Mouse (Mus musculus) forelimb bud, embryonic 11.5 days (tissue): Measurements from ENCODE around the gene Olfr960.

ENCODE experiments used
- DNase-seq: peaks from one replicate; pipeline ENCODE4 v3.0.0-alpha.2; 2012; ENCODE audit warnings: low read depth, low spot score

Olfr960 gene

GRCm38 (mm10) chr9:39621073-39621472 is at the start of gene Olfr960:
Gene Olfr960, plus strand, starts transcription at chr9:39621373.
- DNase-seq, result no peak

- DNase-seq, result no peak
These were observed 45.7 kb upstream of the Olfr960 start, which contains the start of gene Olfr959 for GRCm38 (mm10) chr9:39575469-39575868. Gene Olfr959, minus strand, starts transcription at chr9:39575569.

- no peak for DNase-seq
These were observed 44.1 kb upstream of the Olfr960 start for GRCm38 (mm10) chr9:39577050-39577449.

GRCm38 (mm10) chr9:39602536-39603332 is 18.4 kb upstream of the Olfr960 start:
- DNase-seq, result peak; percentile 24

GRCm38 (mm10) chr9:39603333-39603845 is 17.8 kb upstream of the Olfr960 start:
- DNase-seq, result peak; percentile 46

- peak; percentile 43 for DNase-seq
These were observed 17.1 kb upstream of the Olfr960 start, which contains the start of gene AW551984 for GRCm38 (mm10) chr9:39603999-39604453. Gene AW551984, minus strand, starts transcription at chr9:39604403.

GRCm38 (mm10) chr9:39608497-39608896 is 12.7 kb upstream of the Olfr960 start:
- DNase-seq, result no peak

- no peak for DNase-seq
These were observed 10.8 kb upstream of the Olfr960 start, which contains the start of gene Olfr148 for GRCm38 (mm10) chr9:39610355-39610754. Gene Olfr148, plus strand, starts transcription at chr9:39610655.

- DNase-seq, result no peak
These were observed 9.2 kb upstream of the Olfr960 start for GRCm38 (mm10) chr9:39611953-39612352.

GRCm38 (mm10) chr9:39623783-39624182 is 2.6 kb downstream of the Olfr960 start:
- DNase-seq, result no peak

GRCm38 (mm10) chr9:39624711-39625110 is 3.5 kb downstream of the Olfr960 start:
- DNase-seq, result no peak

- DNase-seq, result no peak
These were observed 7.9 kb downstream of the Olfr960 start for GRCm38 (mm10) chr9:39629069-39629468.

GRCm38 (mm10) chr9:39633913-39634594 is 12.9 kb downstream of the Olfr960 start:
- no peak for DNase-seq

GRCm38 (mm10) chr9:39644785-39645184 is 23.6 kb downstream of the Olfr960 start, which contains the start of gene Olfr961:
Gene Olfr961, plus strand, starts transcription at chr9:39645085.
- no peak for DNase-seq

GRCm38 (mm10) chr9:39647382-39647781 is 26.2 kb downstream of the Olfr960 start:
- no peak for DNase-seq

GRCm38 (mm10) chr9:39654756-39655396 is 33.7 kb downstream of the Olfr960 start:
- DNase-seq, result no peak

- no peak for DNase-seq
These were observed 45.7 kb downstream of the Olfr960 start, which contains the start of gene Olfr963 for GRCm38 (mm10) chr9:39666905-39667304. Gene Olfr963, plus strand, starts transcription at chr9:39667205.

- no peak for DNase-seq
These were observed 48.5 kb downstream of the Olfr960 start for GRCm38 (mm10) chr9:39669723-39670122.
